Mouse (Mus musculus): ENCODE results near the gene Ppp1r3a.

GRCm38 (mm10) chr6:14757486-14757885 lies 2.4 kb upstream of the Ppp1r3a start:
- TF ChIP-seq POLR2A (IDR thresholded peaks at IDR 0.05; ENCODE audit: borderline replicate concordance, extremely low read depth, low read depth, low read length): no peak
- no peak for TF ChIP-seq CTCF (IDR thresholded peaks at IDR 0.05; ENCODE audit: insufficient read depth, low read length)

Measured in lung, adult 2 months (tissue).